Mouse (Mus musculus) subcutaneous adipose tissue, adult 2 months (tissue): Measurements from ENCODE around the gene Slc17a7. TPM values are rescaled to one million over a fixed set of nuclear protein-coding genes. Genes with fewer than 3 reads are reported as not detected.

Source experiments
- polyA plus RNA-seq: library from polyadenylated mRNA; depleted of rRNA; stranded (reverse); fragments of >200 nt; gene quantifications from 2 replicates; pipeline ENCODE4 v1.2.3, GENCODE M21; 2012; ENCODE audit warnings: low replicate concordance; rRNA removed

The Slc17a7 gene
- 0.08 TPM in 1 of 2 replicates, not detected in the other for polyA plus RNA-seq

GRCm38 (mm10) chr7:45163735-45164490, at the start of gene Slc17a7:
Gene Slc17a7, plus strand, starts transcription at chr7:45163949.

GRCm38 (mm10) chr7:45124224-45125143, 39.3 kb upstream of the Slc17a7 start, which contains the start of gene Rps11:
Gene Rps11, minus strand, starts transcription at chr7:45124439.

GRCm38 (mm10) chr7:45128624-45129246, 35.0 kb upstream of the Slc17a7 start, which contains the start of gene Rpl13a:
Gene Rpl13a, minus strand, starts transcription at chr7:45128761.

GRCm38 (mm10) chr7:45135993-45136567, 27.7 kb upstream of the Slc17a7 start, which contains the start of the genes Gm45713 and Flt3l:
Gene Gm45713, minus strand, starts transcription at chr7:45136231.
Gene Flt3l, minus strand, starts transcription at chr7:45136432.

GRCm38 (mm10) chr7:45154096-45154992, 9.4 kb upstream of the Slc17a7 start, which contains the start of the genes Pih1d1 and Aldh16a1:
Gene Pih1d1, plus strand, starts transcription at chr7:45154303.
Gene Aldh16a1, minus strand, starts transcription at chr7:45154584.

GRCm38 (mm10) chr7:45179469-45179868, 15.7 kb downstream of the Slc17a7 start, which contains the start of gene Gfy:
Gene Gfy, minus strand, starts transcription at chr7:45179569.

GRCm38 (mm10) chr7:45180896-45181477, 17.2 kb downstream of the Slc17a7 start, which contains the start of gene Pth2:
Gene Pth2, plus strand, starts transcription at chr7:45180995.

GRCm38 (mm10) chr7:45204380-45205143, 40.8 kb downstream of the Slc17a7 start, which contains the start of gene Ccdc155:
Gene Ccdc155, minus strand, starts transcription at chr7:45204892.

GRCm38 (mm10) chr7:45211851-45212251, 48.1 kb downstream of the Slc17a7 start, which contains the start of gene Dkkl1:
Gene Dkkl1, minus strand, starts transcription at chr7:45212147.

GRCm38 (mm10) chr7:45215673-45216441, 52.1 kb downstream of the Slc17a7 start, which contains the start of gene Tead2:
Gene Tead2, plus strand, starts transcription at chr7:45215753.

Other genes starting within 250 kb of the Slc17a7 start
- 91.4 and 108 TPM in 2 replicates for gene Ap2a1, start 234.5 kb upstream of the Slc17a7 start, polyA plus RNA-seq
- 0.21 and 0.22 TPM in 2 replicates for gene Tsks, start 220.7 kb upstream of the Slc17a7 start, polyA plus RNA-seq
- gene Cpt1c, start 189.1 kb upstream of the Slc17a7 start, polyA plus RNA-seq = 21.7 and 88.9 TPM in 2 replicates
- gene Prmt1, start 177.4 kb upstream of the Slc17a7 start, polyA plus RNA-seq = 148 and 347 TPM in 2 replicates
- 111 and 156 TPM in 2 replicates for gene Irf3, start 166.3 kb upstream of the Slc17a7 start, polyA plus RNA-seq
- gene Bcl2l12, start 165.2 kb upstream of the Slc17a7 start, polyA plus RNA-seq = 30.2 and 45.2 TPM in 2 replicates
- gene Scaf1, start 147.6 kb upstream of the Slc17a7 start, polyA plus RNA-seq = 67.6 and 79.5 TPM in 2 replicates
- 286 and 584 TPM in 2 replicates for gene Rras, start 146.0 kb upstream of the Slc17a7 start, polyA plus RNA-seq
- gene Prr12, start 111.1 kb upstream of the Slc17a7 start, polyA plus RNA-seq = 8.6 and 15.5 TPM in 2 replicates
- 68.3 and 84.1 TPM in 2 replicates for gene Nosip, start 101.5 kb upstream of the Slc17a7 start, polyA plus RNA-seq
- 73.3 and 99.8 TPM in 2 replicates for gene Prrg2, start 101.3 kb upstream of the Slc17a7 start, polyA plus RNA-seq
- gene Rcn3, start 71.7 kb upstream of the Slc17a7 start, polyA plus RNA-seq = 89.2 and 448 TPM in 2 replicates
- gene Fcgrt, start 60.1 kb upstream of the Slc17a7 start, polyA plus RNA-seq = 195 and 315 TPM in 2 replicates
- 294 and 506 TPM in 2 replicates for gene Rps11, start 39.5 kb upstream of the Slc17a7 start, polyA plus RNA-seq
- 1,583 and 3,800 TPM in 2 replicates for gene Rpl13a, start 35.2 kb upstream of the Slc17a7 start, polyA plus RNA-seq
- 5.4 and 12.9 TPM in 2 replicates for gene Gm45713, start 27.7 kb upstream of the Slc17a7 start, polyA plus RNA-seq
- gene Flt3l, start 27.5 kb upstream of the Slc17a7 start, polyA plus RNA-seq = 62.3 and 91.9 TPM in 2 replicates
- gene Pih1d1, start 9.6 kb upstream of the Slc17a7 start, polyA plus RNA-seq = 64.1 and 64.9 TPM in 2 replicates
- gene Aldh16a1, start 9.4 kb upstream of the Slc17a7 start, polyA plus RNA-seq = 35.1 and 56.5 TPM in 2 replicates
- gene Gfy, start 15.6 kb downstream of the Slc17a7 start, polyA plus RNA-seq = not detected in 2 replicates
- gene Pth2, start 17.0 kb downstream of the Slc17a7 start, polyA plus RNA-seq = not detected in 2 replicates
- gene Ccdc155, start 40.9 kb downstream of the Slc17a7 start, polyA plus RNA-seq = 0.09 and 0.14 TPM in 2 replicates
- gene Dkkl1, start 48.2 kb downstream of the Slc17a7 start, polyA plus RNA-seq = 0.17 and 0.73 TPM in 2 replicates
- 30.9 and 110 TPM in 2 replicates for gene Tead2, start 51.8 kb downstream of the Slc17a7 start, polyA plus RNA-seq
- gene Cd37, start 75.2 kb downstream of the Slc17a7 start, polyA plus RNA-seq = 37.7 and 42.8 TPM in 2 replicates
- gene Slc6a16, start 77.1 kb downstream of the Slc17a7 start, polyA plus RNA-seq = not detected in 2 replicates
- 0.11 TPM in 1 of 2 replicates, not detected in the other for gene Slc6a21, start 113.6 kb downstream of the Slc17a7 start, polyA plus RNA-seq
- 20.9 and 38.3 TPM in 2 replicates for gene Trpm4, start 169.8 kb downstream of the Slc17a7 start, polyA plus RNA-seq
- 0.30 and 1.2 TPM in 2 replicates for gene Hrc, start 171.3 kb downstream of the Slc17a7 start, polyA plus RNA-seq
- 2.0 and 2.5 TPM in 2 replicates for gene Ppfia3, start 203.1 kb downstream of the Slc17a7 start, polyA plus RNA-seq
- gene Lin7b, start 206.6 kb downstream of the Slc17a7 start, polyA plus RNA-seq = 4.4 and 34.4 TPM in 2 replicates
- gene Snrnp70, start 231.8 kb downstream of the Slc17a7 start, polyA plus RNA-seq = 195 and 299 TPM in 2 replicates
- gene Kcna7, start 241.7 kb downstream of the Slc17a7 start, polyA plus RNA-seq = 0.07 and 0.18 TPM in 2 replicates
- 0.13 and 1.2 TPM in 2 replicates for gene Ntf5, start 249.7 kb downstream of the Slc17a7 start, polyA plus RNA-seq